Mouse (Mus musculus) bone marrow, adult 2 months (tissue): ENCODE data around the gene Gfer.

ENCODE experiments used
- CTCF ChIP-seq: fragments of 200-500 bp; IDR thresholded peaks from 2 replicates; pipeline ENCODE4 v1.5.1; 2011; ENCODE audit warnings: low read length, control low read depth; ENCODE audit not compliant: control insufficient read depth, insufficient read depth
- POLR2A ChIP-seq: fragments of 200-500 bp; IDR thresholded peaks from 2 replicates; pipeline ENCODE4 v1.6.1; 2011; ENCODE audit warnings: low read depth, mild to moderate bottlenecking, control low read depth, low read length, borderline replicate concordance; ENCODE audit not compliant: control insufficient read depth

- TF ChIP-seq CTCF = no peak
- no peak for TF ChIP-seq POLR2A
Measured at GRCm38 (mm10) chr17:24672141-24672540, 23.8 kb downstream of the Gfer start.
